Mouse (Mus musculus) ZHBTc4 (cell line): ENCODE data around the gene Rpl10-ps3.

Source experiments
- DNase-seq: peaks from one replicate; pipeline ENCODE4 v3.0.0-alpha.2; 2011; ENCODE audit warnings: low read depth, low spot score

Gene Rpl10-ps3

DNA sequence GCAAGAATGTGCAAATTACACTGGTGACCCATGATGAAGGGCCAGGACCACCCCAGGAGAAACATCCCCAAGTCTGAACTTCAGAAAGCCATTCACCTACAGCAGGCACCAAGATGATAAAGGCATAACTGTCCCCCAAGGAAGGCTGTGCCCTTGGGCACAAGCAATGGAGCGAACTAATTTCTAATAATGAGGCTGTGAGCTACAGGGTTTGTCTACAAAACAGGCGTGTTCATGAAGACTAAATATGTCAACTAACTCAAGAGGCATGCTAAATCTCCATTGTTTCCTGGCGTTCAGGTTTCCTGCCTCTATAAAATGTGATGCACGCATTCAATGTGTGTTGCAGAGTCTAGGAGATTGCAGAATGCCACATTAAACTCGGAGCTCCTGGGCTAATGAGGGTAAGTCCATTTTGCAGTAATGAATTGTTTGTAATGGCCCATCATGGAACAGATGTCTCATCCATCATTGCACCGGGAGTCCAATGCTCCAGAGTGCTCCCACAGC, 33.7 kb downstream of the Rpl10-ps3 start:
- DNase-seq = no peak

DNA sequence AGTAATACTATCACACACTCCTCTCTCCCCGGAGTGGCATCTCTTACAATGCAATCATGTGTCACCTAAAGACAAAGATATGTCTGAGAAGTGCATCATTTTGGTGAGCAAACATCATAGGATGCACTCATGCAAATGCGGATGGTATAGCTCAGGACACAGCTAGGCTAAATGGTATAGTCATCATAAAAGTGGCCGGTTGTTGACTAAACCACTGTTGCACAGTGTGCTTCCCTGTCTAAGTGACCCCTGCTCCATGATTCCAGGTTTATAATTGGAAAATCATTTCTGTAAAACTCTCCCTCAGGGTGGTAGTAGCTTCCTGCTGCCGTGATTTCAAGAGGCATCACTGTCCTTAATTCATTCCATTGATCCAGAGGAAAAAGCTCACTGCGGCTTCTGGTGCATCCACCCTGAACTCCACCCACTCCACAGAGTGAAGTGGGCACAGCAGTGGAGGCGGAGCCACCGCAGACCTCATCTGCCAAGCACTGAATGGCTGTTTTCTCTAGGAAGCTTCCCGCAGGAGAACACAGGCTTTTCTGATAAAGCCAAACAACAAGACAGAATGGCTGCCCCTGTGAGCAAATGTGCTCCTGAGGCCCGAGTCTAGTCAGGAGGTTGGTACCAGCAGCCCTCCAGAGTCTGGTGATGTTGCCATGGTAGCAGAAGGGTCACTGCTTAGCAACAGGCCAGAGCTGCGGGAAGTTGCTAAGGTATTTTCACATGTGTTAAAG, 38.9 kb downstream of the Rpl10-ps3 start:
- no peak for DNase-seq

DNA sequence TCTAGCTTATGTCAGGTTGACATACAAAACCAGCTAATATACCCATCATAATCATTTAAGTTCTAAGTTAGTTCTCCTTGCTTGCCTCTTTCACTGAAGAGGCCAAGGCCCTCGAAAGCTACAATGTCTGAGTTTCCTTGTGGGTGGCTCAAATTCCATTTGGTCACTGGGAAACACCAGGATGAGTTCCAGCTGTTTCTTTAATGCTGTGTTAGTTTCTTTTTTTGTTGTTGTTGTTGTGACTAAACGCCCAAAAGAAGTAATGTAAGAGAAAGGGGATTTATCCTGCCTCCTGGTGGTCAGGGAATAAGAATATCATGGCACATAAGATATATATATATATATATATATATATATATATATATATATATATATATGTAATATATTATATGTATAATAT, 39.7 kb downstream of the Rpl10-ps3 start:
- DNase-seq = no peak

DNA sequence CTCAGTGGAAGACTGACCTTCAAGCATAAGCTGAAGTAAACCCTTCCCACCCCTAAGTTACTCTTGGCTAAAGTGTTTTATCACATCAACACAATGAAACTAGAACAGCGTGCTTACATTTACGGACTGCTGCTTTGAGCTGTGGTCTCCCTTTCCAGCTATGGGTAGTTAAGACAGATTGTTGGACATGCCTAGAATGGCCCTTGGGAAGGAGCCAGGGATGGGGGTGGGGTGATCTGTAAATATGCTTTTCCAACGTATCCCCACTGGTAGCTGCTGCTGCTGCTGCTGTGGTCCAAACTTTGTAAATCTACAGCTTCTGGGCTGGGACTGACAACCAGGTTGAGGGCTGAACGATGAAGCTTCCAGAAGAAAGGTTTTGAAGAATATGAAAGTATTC, 40.8 kb downstream of the Rpl10-ps3 start:
- DNase-seq = no peak

DNA sequence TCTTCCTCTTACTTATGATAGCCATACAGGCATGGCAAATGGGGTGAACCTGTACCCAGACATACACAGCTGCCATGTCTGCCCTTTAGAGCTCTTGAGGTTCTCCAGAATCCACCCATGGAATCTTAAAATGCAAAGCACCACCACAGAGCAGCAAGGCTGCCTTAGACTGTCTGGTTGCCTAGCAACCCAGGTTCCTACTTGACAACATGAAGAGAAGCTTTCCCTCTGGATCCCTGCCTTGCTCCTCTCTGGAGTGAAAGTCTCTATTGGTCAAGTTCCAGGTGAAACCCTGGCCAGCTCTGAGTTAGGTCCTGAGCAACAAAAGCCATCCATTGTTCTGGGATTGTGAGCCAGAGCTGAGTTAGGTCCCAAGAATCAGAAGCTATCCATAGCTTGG, 43.0 kb downstream of the Rpl10-ps3 start:
- peak; percentile 44 for DNase-seq

DNA sequence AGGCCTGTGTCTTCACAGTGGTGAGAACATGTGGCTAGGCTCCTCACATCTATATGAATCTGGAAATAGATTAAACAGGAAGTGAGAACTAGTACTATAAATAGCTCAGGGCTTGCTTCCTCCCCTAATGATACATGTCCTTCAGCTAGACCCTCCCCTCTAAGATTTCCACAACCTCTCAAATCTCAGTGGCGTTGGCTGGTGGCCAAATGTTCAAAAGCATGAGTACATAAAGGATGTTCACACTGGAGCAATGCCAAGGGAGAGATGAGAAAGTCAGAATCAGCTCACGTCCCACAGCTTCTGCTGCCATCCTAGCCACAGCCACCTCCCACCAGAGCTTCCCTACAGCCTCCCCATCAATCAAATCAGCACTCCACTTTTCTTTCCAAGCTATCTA, 46.4 kb downstream of the Rpl10-ps3 start:
- no peak for DNase-seq
